Mouse (Mus musculus): ENCODE data around the gene Smpd3.
"Not testable (repeated sequence)": the region's sequence is repeated elsewhere in the genome, so short reads cannot be mapped to it uniquely, and the experiment has no call there.

Gene Smpd3

GRCm38 (mm10) chr8:106326624-106327023 is 11.2 kb downstream of the Smpd3 start:
- no peak for DNase-seq (ENCODE audit: low spot score in 2 of 2)

- DNase-seq (ENCODE audit: low spot score in 2 of 2): peak; percentile 59 to 68
Observed at GRCm38 (mm10) chr8:106321434-106321833, 16.4 kb downstream of the Smpd3 start.

GRCm38 (mm10) chr8:106320002-106320401 is 17.8 kb downstream of the Smpd3 start:
- DNase-seq (ENCODE audit: low spot score in 2 of 2): no peak

GRCm38 (mm10) chr8:106317091-106317490 is 20.7 kb downstream of the Smpd3 start:
- no peak for DNase-seq (ENCODE audit: low spot score in 2 of 2)

GRCm38 (mm10) chr8:106316506-106316905 is 21.3 kb downstream of the Smpd3 start:
- no peak for DNase-seq (ENCODE audit: low spot score in 2 of 2)

- no peak for DNase-seq (ENCODE audit: low spot score in 2 of 2)
Observed at GRCm38 (mm10) chr8:106315402-106316187, 22.2 kb downstream of the Smpd3 start.

- no peak for DNase-seq (ENCODE audit: low spot score in 2 of 2)
Observed at GRCm38 (mm10) chr8:106313799-106314198, 24.0 kb downstream of the Smpd3 start.

- no peak for DNase-seq (ENCODE audit: low spot score in 2 of 2)
Observed at GRCm38 (mm10) chr8:106313120-106313737, 24.6 kb downstream of the Smpd3 start.

- no peak for DNase-seq (ENCODE audit: low spot score in 2 of 2)
Observed at GRCm38 (mm10) chr8:106311967-106312366, 25.8 kb downstream of the Smpd3 start.

GRCm38 (mm10) chr8:106310026-106310652 is 27.6 kb downstream of the Smpd3 start:
- DNase-seq (ENCODE audit: low spot score in 2 of 2): no peak

- DNase-seq (ENCODE audit: low spot score in 2 of 2): not testable (repeated sequence)
Observed at GRCm38 (mm10) chr8:106308082-106308786, 29.6 kb downstream of the Smpd3 start.

GRCm38 (mm10) chr8:106307586-106307985 is 30.2 kb downstream of the Smpd3 start:
- DNase-seq (ENCODE audit: low spot score in 2 of 2): no peak

- DNase-seq (ENCODE audit: low spot score in 2 of 2): not testable (repeated sequence)
Observed at GRCm38 (mm10) chr8:106306711-106307248, 31.0 kb downstream of the Smpd3 start.

GRCm38 (mm10) chr8:106306076-106306475 is 31.7 kb downstream of the Smpd3 start:
- no peak for DNase-seq (ENCODE audit: low spot score in 2 of 2)

GRCm38 (mm10) chr8:106305301-106305700 is 32.5 kb downstream of the Smpd3 start:
- no peak for DNase-seq (ENCODE audit: low spot score in 2 of 2)

GRCm38 (mm10) chr8:106304321-106304720 is 33.5 kb downstream of the Smpd3 start:
- DNase-seq (ENCODE audit: low spot score in 2 of 2): no peak

GRCm38 (mm10) chr8:106300739-106301715 is 36.8 kb downstream of the Smpd3 start:
- DNase-seq (ENCODE audit: low spot score in 2 of 2): peak; percentile 57 to 72

GRCm38 (mm10) chr8:106299686-106300085 is 38.1 kb downstream of the Smpd3 start:
- DNase-seq (ENCODE audit: low spot score in 2 of 2): no peak

- DNase-seq (ENCODE audit: low spot score in 2 of 2): no peak
Observed at GRCm38 (mm10) chr8:106298846-106299245, 38.9 kb downstream of the Smpd3 start.

GRCm38 (mm10) chr8:106298261-106298660 is 39.5 kb downstream of the Smpd3 start:
- DNase-seq (ENCODE audit: low spot score in 2 of 2): no peak
